Mouse (Mus musculus) lung, adult 2 months (tissue): ENCODE measurements at regions not wholly inside any gene's neighbourhood (a gene's known extent, or its start where the extent isn't known, plus 50 kb on each side); places are given as distances from the start of the nearest gene placed in this dataset.
A peak's percentile ranks its signal among the peaks of the same experiment; 100 is the strongest.

ENCODE experiments used
- DNase-seq: peaks from one replicate; pipeline ENCODE4 v3.0.0; 2022
- H3K4me1 ChIP-seq: fragments of 200-500 bp; 2 replicates; pipeline ENCODE4 v1.6.1; 2011; ENCODE audit warnings: low read length; ENCODE audit not compliant: control insufficient read depth, insufficient read depth
- H3K4me3 ChIP-seq: fragments of 200-500 bp; replicated peaks from 2 replicates; pipeline ENCODE3; 2011; ENCODE audit warnings: low read depth, mild to moderate bottlenecking, control low read depth, low read length; ENCODE audit errors: extremely low read depth
- CTCF ChIP-seq: fragments of 200-500 bp; IDR thresholded peaks from 2 replicates; pipeline ENCODE4 v1.5.1; 2011; ENCODE audit warnings: mild to moderate bottlenecking, low read length, control low read depth; ENCODE audit not compliant: insufficient read depth
- POLR2A ChIP-seq: fragments of 200-500 bp; IDR thresholded peaks from 2 replicates; pipeline ENCODE4 v1.6.1; 2011; ENCODE audit warnings: low read depth, mild to moderate bottlenecking, control low read depth, low read length, borderline replicate concordance; ENCODE audit errors: extremely low read depth
- WGBS: fragments of 180-500 bp; shearing (Covaris S2); methylation state at CpG from one replicate; pipeline ENCODE4 v1.1.7; 2018; 5-methylcytosine and 5-hydroxymethylcytosine counted together

- H3K4me1 ChIP-seq: no peaks in the 10 kb centered on the region; the same call in 1 of the 2 replicates
- H3K4me3 ChIP-seq: no peak overlapping the region
- WGBS: 81% methylated on average over 3 of the region's 3 CpGs
- no peak for DNase-seq
- no peak for TF ChIP-seq POLR2A
These were observed 153.2 kb downstream of the Nrip1 start for GRCm38 (mm10) chr16:76220466-76220865.

GRCm38 (mm10) chr16:76219233-76219632 is 154.4 kb downstream of the Nrip1 start:
- Histone ChIP-seq H3K4me1 (no peaks in the 10 kb centered on the region), H3K4me3 (no peak overlapping the region)
- no peak for TF ChIP-seq CTCF
- TF ChIP-seq POLR2A: no peak
- DNase-seq: no peak

DNA sequence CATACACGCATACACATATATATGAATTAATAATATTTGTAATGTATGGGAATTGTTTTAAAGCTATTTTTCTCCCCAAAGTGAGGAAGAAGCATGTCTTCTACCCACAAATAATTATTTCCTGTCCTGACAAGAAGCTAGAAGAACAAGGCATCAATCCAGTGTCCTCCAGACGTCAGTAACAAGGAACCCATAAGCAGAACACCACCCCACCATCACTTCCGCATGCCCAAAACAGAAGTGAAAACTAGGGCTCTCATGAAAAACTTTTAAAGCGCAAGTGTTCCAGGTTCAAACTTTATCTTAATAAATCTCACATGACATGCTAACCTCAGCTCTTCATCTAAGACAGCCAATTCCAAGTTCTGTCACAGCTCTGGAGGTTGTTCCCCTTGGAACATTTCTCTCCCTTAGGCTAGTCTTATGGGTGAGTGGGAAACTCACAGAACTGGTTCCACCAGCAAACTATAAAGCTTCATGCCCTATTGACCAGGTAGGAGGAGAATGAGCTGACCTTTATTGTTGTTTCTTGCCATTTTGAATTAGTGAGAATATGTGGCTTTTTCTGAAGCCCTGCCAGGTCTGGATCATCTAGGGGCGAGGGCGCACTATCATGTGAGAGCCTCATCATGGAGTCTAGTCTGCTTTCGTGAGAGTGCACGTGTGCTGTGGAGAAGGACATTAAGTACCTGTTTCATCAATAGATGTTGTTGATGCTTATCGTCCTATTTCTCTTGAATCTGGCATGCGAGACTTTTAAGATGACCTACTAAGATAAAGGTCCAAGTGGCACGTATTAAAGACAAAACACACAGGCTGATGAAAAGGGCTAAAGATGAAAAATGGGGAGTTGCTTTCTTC is 155.1 kb downstream of the Nrip1 start:
- DNase-seq: no peak
- Histone ChIP-seq H3K4me1 (no peaks in the 10 kb centered on the region), H3K4me3 (no peak overlapping the region)
- TF ChIP-seq POLR2A (no peak), CTCF (no peak)
- WGBS: 77% methylated on average over 11 of the region's 11 CpGs

DNA sequence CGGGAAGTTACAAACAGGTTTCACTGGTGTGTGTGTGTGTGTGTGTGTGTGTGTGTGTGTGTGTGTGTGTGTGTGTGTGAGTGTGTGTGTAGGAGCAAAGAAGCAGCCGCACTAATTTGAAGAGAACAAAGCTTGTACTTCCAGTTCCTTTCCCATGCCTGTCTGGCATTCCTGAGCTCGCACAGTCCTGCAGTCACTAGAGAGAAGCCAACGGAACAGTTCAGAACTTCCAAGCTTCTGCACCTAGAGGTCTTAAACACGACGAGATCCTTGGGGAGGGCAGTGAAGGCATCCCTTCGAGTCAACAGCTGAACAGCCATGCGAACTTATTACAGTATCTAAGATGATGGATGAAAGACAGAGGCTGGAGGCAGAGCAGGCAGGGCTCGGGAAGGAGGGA is 157.4 kb downstream of the Nrip1 start:
- no peak for DNase-seq
- TF ChIP-seq POLR2A: no peak
- no peak for TF ChIP-seq CTCF
- 29% methylated on average over 8 of the region's 9 CpGs for WGBS

DNA sequence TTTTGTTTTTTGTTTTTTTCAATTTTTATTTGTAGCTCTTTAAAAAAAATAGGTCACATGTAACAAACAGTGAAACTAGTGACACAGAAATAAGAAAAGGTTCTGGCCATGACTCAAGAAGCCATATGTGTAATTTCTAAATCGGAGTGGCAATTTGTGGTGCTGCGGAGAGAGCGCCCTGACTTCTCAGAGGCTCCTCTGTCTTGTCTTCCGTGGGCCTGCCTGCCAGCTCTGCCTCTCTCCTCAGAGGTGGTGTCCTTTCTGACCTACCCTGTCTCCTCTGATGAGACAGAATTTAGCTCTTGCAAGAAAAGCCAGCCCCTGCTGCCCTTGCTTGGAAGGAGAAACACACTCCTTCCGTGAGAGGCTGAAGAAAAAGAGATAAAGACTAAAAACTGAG is 158.1 kb downstream of the Nrip1 start:
- no peak overlapping the region for H3K4me3 ChIP-seq
- no peaks in the 10 kb centered on the region for H3K4me1 ChIP-seq
- no peak for DNase-seq
- TF ChIP-seq POLR2A (no peak), CTCF (no peak)
- 71% methylated on average over 5 of the region's 5 CpGs for WGBS

More for the DNA sequence above, 157.4 kb downstream of the Nrip1 start:
- Histone ChIP-seq H3K4me1 (no peaks in the 10 kb centered on the region), H3K4me3 (no peak overlapping the region)

- TF ChIP-seq CTCF (peak; percentile 59), POLR2A (no peak)
- Histone ChIP-seq H3K4me1 (no peaks in the 10 kb centered on the region), H3K4me3 (no peak overlapping the region)
- DNase-seq: peak; percentile 21
- 30% methylated on average over 11 of the region's 11 CpGs for WGBS
These were observed 171.7 kb downstream of the Nrip1 start for GRCm38 (mm10) chr16:76201773-76202571.

DNA sequence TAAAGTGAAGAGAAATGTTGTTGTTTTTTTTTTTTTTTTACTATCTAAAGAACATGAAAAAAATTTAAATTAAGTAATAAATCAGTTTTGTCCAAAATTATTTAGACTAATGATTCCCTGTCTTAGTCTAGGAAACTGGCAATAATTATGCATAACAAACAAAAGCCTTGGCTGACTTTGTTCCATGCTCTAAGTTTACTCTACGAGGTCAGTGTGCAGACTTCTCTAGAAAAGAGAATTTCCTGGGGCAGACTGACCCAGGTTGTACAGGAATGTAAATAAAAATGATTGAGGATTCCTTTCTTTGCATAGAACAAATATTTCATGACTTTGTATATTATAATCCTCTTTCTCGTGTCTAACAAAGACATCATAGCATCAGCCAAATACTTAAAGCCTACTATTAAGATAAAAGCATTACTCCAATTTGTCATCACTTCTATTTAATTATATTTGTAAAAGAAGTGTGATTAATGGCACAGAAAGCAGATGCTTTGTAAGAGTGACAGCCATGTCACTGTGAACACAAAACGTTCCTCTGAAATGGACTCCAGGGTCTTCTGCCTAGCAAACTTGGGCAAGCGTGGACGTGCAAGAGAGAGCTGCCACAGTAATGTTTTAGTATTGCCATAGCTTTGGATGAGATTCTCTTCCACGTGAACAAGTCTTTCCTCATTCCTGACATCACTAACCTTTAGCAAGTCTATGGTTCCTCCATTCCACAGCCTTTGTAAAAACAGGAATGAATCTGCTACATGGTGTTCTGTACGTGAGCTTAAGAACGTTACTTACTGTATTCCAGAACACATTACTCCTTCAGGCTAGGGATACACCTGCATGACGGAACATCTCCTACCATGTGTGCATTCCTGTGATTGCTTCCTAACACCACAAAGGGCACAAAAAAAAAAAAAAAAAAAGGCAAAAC is 172.6 kb downstream of the Nrip1 start:
- Histone ChIP-seq H3K4me3 (no peak overlapping the region), H3K4me1 (no peaks in the 10 kb centered on the region)
- 61% methylated on average over 9 of the region's 9 CpGs for WGBS
- TF ChIP-seq CTCF: no peak
- no peak for TF ChIP-seq POLR2A
- no peak for DNase-seq

- DNase-seq: no peak
- WGBS: 53% methylated on average over 3 of the region's 3 CpGs
- Histone ChIP-seq H3K4me3 (no peak overlapping the region), H3K4me1 (no peaks in the 10 kb centered on the region)
- TF ChIP-seq POLR2A (no peak), CTCF (no peak)
These were observed 173.4 kb downstream of the Nrip1 start for GRCm38 (mm10) chr16:76200268-76200667.

DNA sequence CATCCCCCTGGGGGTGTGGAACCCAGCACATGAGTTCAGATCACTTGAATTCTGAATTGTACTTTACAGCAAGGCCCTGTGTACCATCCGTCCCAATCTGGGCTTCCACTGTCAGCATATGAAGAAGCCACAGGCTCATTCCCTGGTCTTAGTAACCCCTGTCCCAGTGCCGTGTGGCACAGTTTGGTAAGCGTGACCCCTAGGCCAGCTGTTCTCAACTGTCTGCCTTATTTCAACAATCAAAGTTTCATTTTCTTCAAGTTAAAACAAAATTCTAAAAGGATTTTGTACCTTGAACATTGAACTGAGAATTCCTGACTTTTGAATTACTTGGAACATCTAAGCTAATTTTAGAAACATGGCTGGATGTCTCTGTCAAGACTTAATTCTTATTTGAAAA is 174.6 kb downstream of the Nrip1 start:
- Histone ChIP-seq H3K4me1 (no peaks in the 10 kb centered on the region), H3K4me3 (no peak overlapping the region)
- 91% methylated on average over 3 of the region's 3 CpGs for WGBS
- DNase-seq: no peak
- TF ChIP-seq POLR2A: no peak
- TF ChIP-seq CTCF: no peak
